Mouse (Mus musculus) MEL (cell line): Measurements from ENCODE around the gene Nfasc. TPM values are rescaled to one million over a fixed set of nuclear protein-coding genes. Genes with fewer than 3 reads are reported as not detected.

Experiments
- DNase-seq: peaks from one replicate; pipeline ENCODE4 v3.0.0; 2011; ENCODE audit warnings: low read depth, low spot score
- H3K27ac ChIP-seq: 2 replicates; pipeline ENCODE4 v1.5.1; 2012; ENCODE audit warnings: low read depth, mild to moderate bottlenecking, control low read depth, low read length, moderate library complexity; ENCODE audit not compliant: control insufficient read depth
- H3K27me3 ChIP-seq, 2 experiments: fragments of 150-350 bp in 1 of 2; sonication (generic) in 1 of 2; 2 replicates each; pipeline ENCODE4 v1.6.1; 2012; ENCODE audit warnings: low read length in 2 of 2, mild to moderate bottlenecking in 2 of 2, improper control_type of control experiment in 1 of 2, moderate library complexity in 1 of 2; ENCODE audit not compliant: insufficient read depth in 2 of 2, control insufficient read depth in 1 of 2
- H3K36me3 ChIP-seq, 2 experiments: 2 replicates each; pipeline ENCODE4 v1.6.1; 2012 to 2014; ENCODE audit warnings: low read length in 2 of 2, improper control_type of control experiment in 1 of 2, inconsistent platforms in 1 of 2, mild to moderate bottlenecking in 1 of 2; ENCODE audit not compliant: insufficient read depth in 2 of 2, control insufficient read depth in 1 of 2
- H3K4me1 ChIP-seq, 2 experiments: fragments of 150-350 bp in 1 of 2; sonication (generic) in 1 of 2; 2 replicates each; pipeline ENCODE4 v1.6.1; 2012; ENCODE audit warnings: low read length in 2 of 2, improper control_type of control experiment in 1 of 2, mild to moderate bottlenecking in 1 of 2; ENCODE audit not compliant: insufficient read depth in 2 of 2, control insufficient read depth in 1 of 2
- H3K4me3 ChIP-seq, 2 experiments: fragments of 150-350 bp in 1 of 2; sonication (generic) in 1 of 2; 2 replicates each; pipeline ENCODE4 v1.5.1; 2012; ENCODE audit warnings: low read depth in 2 of 2, low read length in 2 of 2, mild to moderate bottlenecking in 2 of 2, moderate library complexity in 2 of 2, control low read depth in 1 of 2, improper control_type of control experiment in 1 of 2; ENCODE audit not compliant: control insufficient read depth in 1 of 2, insufficient read depth in 1 of 2
- H3K79me2 ChIP-seq: 2 replicates; pipeline ENCODE4 v1.6.1; 2012; ENCODE audit warnings: mild to moderate bottlenecking, low read length, moderate library complexity; ENCODE audit not compliant: control insufficient read depth, poor library complexity, insufficient read depth
- H3K9ac ChIP-seq: 2 replicates; pipeline ENCODE4 v1.6.1; 2012; ENCODE audit warnings: low read depth, mild to moderate bottlenecking, control low read depth, low read length, moderate library complexity; ENCODE audit not compliant: control insufficient read depth, poor library complexity, severe bottlenecking
- H3K9me3 ChIP-seq: fragments of 150-350 bp; sonication (generic); replicated peaks from 2 replicates; pipeline ENCODE4 v1.6.1; 2012; ENCODE audit warnings: mild to moderate bottlenecking, low read length, improper control_type of control experiment, moderate library complexity; ENCODE audit not compliant: insufficient read depth
- BHLHE40 ChIP-seq: IDR thresholded peaks from 2 replicates; pipeline ENCODE4 v1.6.1; 2012; ENCODE audit warnings: low read depth, mild to moderate bottlenecking, inconsistent platforms, low read length, improper control_type of control experiment, borderline replicate concordance
- CTCF ChIP-seq, 3 experiments: IDR thresholded peaks in 2 of 3; conservative IDR thresholded peaks in 1 of 3; 2 replicates each; pipeline ENCODE4 v1.5.1; 2011 to 2012; ENCODE audit warnings: low read length in 3 of 3, low read depth in 2 of 3, mild to moderate bottlenecking in 2 of 3, improper control_type of control experiment in 1 of 3, inconsistent platforms in 1 of 3, mixed read lengths in 1 of 3, moderate library complexity in 1 of 3; ENCODE audit not compliant: control insufficient read depth in 1 of 3, insufficient read depth in 1 of 3, poor library complexity in 1 of 3, severe bottlenecking in 1 of 3
- E2F4 ChIP-seq: IDR thresholded peaks from 2 replicates; pipeline ENCODE4 v1.6.1; 2011; ENCODE audit warnings: low read depth, low read length, improper control_type of control experiment, borderline replicate concordance
- ELF1 ChIP-seq: IDR thresholded peaks from 2 replicates; pipeline ENCODE4 v1.6.1; 2014; ENCODE audit warnings: low read depth, mild to moderate bottlenecking, inconsistent platforms, low read length, improper control_type of control experiment, moderate library complexity
- EP300 ChIP-seq, 2 experiments: IDR thresholded peaks; 2 replicates each; pipeline ENCODE4 v1.6.1; 2011; ENCODE audit warnings: improper control_type of control experiment in 2 of 2, low read length in 2 of 2, low read depth in 1 of 2, mild to moderate bottlenecking in 1 of 2
- ETS1 ChIP-seq: IDR thresholded peaks from 2 replicates; pipeline ENCODE4 v1.6.1; 2012; ENCODE audit warnings: low read depth, mild to moderate bottlenecking, inconsistent platforms, low read length, improper control_type of control experiment, moderate library complexity
- GABPA ChIP-seq: IDR thresholded peaks from 2 replicates; pipeline ENCODE4 v1.6.1; 2012; ENCODE audit warnings: low read depth, mild to moderate bottlenecking, inconsistent platforms, low read length, improper control_type of control experiment, moderate library complexity
- GATA1 ChIP-seq: IDR thresholded peaks from 2 replicates; pipeline ENCODE4 v1.6.1; 2011; ENCODE audit warnings: low read depth, low read length, improper control_type of control experiment
- MAFK ChIP-seq: IDR thresholded peaks from 2 replicates; pipeline ENCODE4 v1.6.1; 2011; ENCODE audit warnings: low read depth, mild to moderate bottlenecking, low read length, improper control_type of control experiment, borderline replicate concordance
- MAX ChIP-seq: IDR thresholded peaks from 2 replicates; pipeline ENCODE4 v1.6.1; 2011; ENCODE audit warnings: low read length, improper control_type of control experiment
- MAZ ChIP-seq: IDR thresholded peaks from 2 replicates; pipeline ENCODE4 v1.6.1; 2012; ENCODE audit warnings: low read depth, mild to moderate bottlenecking, inconsistent platforms, low read length, improper control_type of control experiment
- MXI1 ChIP-seq: IDR thresholded peaks from 2 replicates; pipeline ENCODE4 v1.6.1; 2011; ENCODE audit warnings: mild to moderate bottlenecking, low read depth, low read length, improper control_type of control experiment
- MYB ChIP-seq: IDR thresholded peaks from 2 replicates; pipeline ENCODE4 v1.6.1; 2011; ENCODE audit warnings: mild to moderate bottlenecking, low read depth, low read length, improper control_type of control experiment
- MYC ChIP-seq: IDR thresholded peaks from 2 replicates; pipeline ENCODE4 v1.6.1; 2011; ENCODE audit warnings: low read depth, mild to moderate bottlenecking, low read length, improper control_type of control experiment, moderate library complexity
- NELFE ChIP-seq: IDR thresholded peaks from 2 replicates; pipeline ENCODE4 v1.6.1; 2011; ENCODE audit warnings: low read depth, low read length, improper control_type of control experiment
- NRF1 ChIP-seq: IDR thresholded peaks from 2 replicates; pipeline ENCODE4 v1.6.1; 2014; ENCODE audit warnings: low read depth, mild to moderate bottlenecking, inconsistent platforms, low read length, improper control_type of control experiment, moderate library complexity; ENCODE audit not compliant: poor library complexity, insufficient read depth, severe bottlenecking
- POLR2A ChIP-seq, 2 experiments: IDR thresholded peaks; 2 replicates each; pipeline ENCODE4 v1.6.1; 2011 to 2012; ENCODE audit warnings: low read length in 2 of 2, mild to moderate bottlenecking in 2 of 2, control low read depth in 1 of 2, improper control_type of control experiment in 1 of 2, low read depth in 1 of 2, moderate library complexity in 1 of 2; ENCODE audit not compliant: control insufficient read depth in 1 of 2, insufficient read depth in 1 of 2, poor library complexity in 1 of 2
- RAD21 ChIP-seq: IDR thresholded peaks from 2 replicates; pipeline ENCODE4 v1.6.1; 2011; ENCODE audit warnings: mild to moderate bottlenecking, low read depth, low read length, improper control_type of control experiment
- RCOR1 ChIP-seq: IDR thresholded peaks from 2 replicates; pipeline ENCODE4 v1.6.1; 2012; ENCODE audit warnings: low read depth, mild to moderate bottlenecking, inconsistent platforms, low read length, improper control_type of control experiment
- SIN3A ChIP-seq: IDR thresholded peaks from 2 replicates; pipeline ENCODE4 v1.6.1; 2012; ENCODE audit warnings: low read length, improper control_type of control experiment, inconsistent platforms
- SMC3 ChIP-seq: IDR thresholded peaks from 2 replicates; pipeline ENCODE4 v1.6.1; 2011; ENCODE audit warnings: low read depth, low read length, improper control_type of control experiment
- TAL1 ChIP-seq: IDR thresholded peaks from 2 replicates; pipeline ENCODE4 v1.6.1; 2012; ENCODE audit warnings: mild to moderate bottlenecking, inconsistent platforms, low read length, moderate library complexity, mixed read lengths
- TCF12 ChIP-seq: IDR thresholded peaks from 2 replicates; pipeline ENCODE4 v1.6.1; 2014; ENCODE audit warnings: low read depth, mild to moderate bottlenecking, inconsistent platforms, low read length, improper control_type of control experiment, moderate library complexity
- USF1 ChIP-seq: IDR thresholded peaks from 2 replicates; pipeline ENCODE4 v1.6.1; 2014; ENCODE audit warnings: low read depth, mild to moderate bottlenecking, inconsistent platforms, low read length, improper control_type of control experiment, moderate library complexity
- USF2 ChIP-seq, 2 experiments: IDR thresholded peaks; 2 replicates each; pipeline ENCODE4 v1.6.1; 2011 to 2012; ENCODE audit warnings: improper control_type of control experiment in 2 of 2, low read length in 2 of 2, borderline replicate concordance in 1 of 2, inconsistent platforms in 1 of 2, low read depth in 1 of 2, mild to moderate bottlenecking in 1 of 2; ENCODE audit not compliant: insufficient read depth in 1 of 2
- ZKSCAN1 ChIP-seq: IDR thresholded peaks from 2 replicates; pipeline ENCODE4 v1.6.1; 2012; ENCODE audit warnings: low read depth, mild to moderate bottlenecking, inconsistent platforms, low read length, improper control_type of control experiment, moderate library complexity
- ZMIZ1 ChIP-seq: IDR thresholded peaks from 2 replicates; pipeline ENCODE4 v1.6.1; 2012; ENCODE audit warnings: low read depth, mild to moderate bottlenecking, inconsistent platforms, low read length, improper control_type of control experiment, moderate library complexity
- ZNF384 ChIP-seq: IDR thresholded peaks from 2 replicates; pipeline ENCODE4 v1.6.1; 2012; ENCODE audit warnings: low read depth, mild to moderate bottlenecking, inconsistent platforms, low read length, improper control_type of control experiment
- polyA plus RNA-seq, 2 experiments: library from polyadenylated mRNA; stranded (reverse) in 1 of 2; unstranded in 1 of 2; fragments of >175 nt in 1 of 2; fragments of >200 nt in 1 of 2; gene quantifications; 2 replicates each; pipeline versions ENCODE4 v1.2.1 to v1.2.4; 2012; ENCODE audit warnings: low replicate concordance in 2 of 2, low read depth in 1 of 2; ENCODE audit not compliant: insufficient read length in 2 of 2, insufficient read depth in 1 of 2, missing spikeins in 1 of 2
- total RNA-seq: library from RNA; depleted of rRNA; stranded (reverse); fragments of 300-350 nt; gene quantifications from 2 replicates; pipeline ENCODE4 v1.2.3, GENCODE M21; 2012

Nfasc gene
- total and polyA plus RNA-seq, 3 experiments = not detected

- Histone ChIP-seq H3K9ac (no peak overlapping the region), H3K27me3 (no peaks in the 10 kb centered on the region), H3K9me3 (no peaks in the 10 kb centered on the region), H3K4me3 (no peak overlapping the region), H3K36me3 (no peaks in the 10 kb centered on the region), H3K4me1 (no peaks in the 10 kb centered on the region), H3K27ac (no peak overlapping the region), H3K79me2 (no peaks in the 10 kb centered on the region)
- TF ChIP-seq ZNF384 = no peak
- TF ChIP-seq GATA1 = no peak
- TF ChIP-seq MXI1 = no peak
- no peak for TF ChIP-seq BHLHE40
- no peak for TF ChIP-seq MAZ
- TF ChIP-seq SIN3A = no peak
- TF ChIP-seq GABPA = no peak
- no peak for TF ChIP-seq USF1
- TF ChIP-seq MYC = no peak
- TF ChIP-seq ETS1 = no peak
- TF ChIP-seq USF2 (IDR thresholded peaks at IDR 0.05; ENCODE audit: borderline replicate concordance in 1 of 2, insufficient read depth in 1 of 2, low read depth in 1 of 2, low read length in 2 of 2) = no peak
- no peak for TF ChIP-seq NELFE
- no peak for TF ChIP-seq CTCF (IDR thresholded peaks at IDR 0.05 in 2 of 3, conservative IDR thresholded peaks at IDR 0.05 in 1 of 3; ENCODE audit: control insufficient read depth in 1 of 3, insufficient read depth in 1 of 3, low read depth in 2 of 3, low read length in 3 of 3, poor library complexity in 1 of 3, severe bottlenecking in 1 of 3)
- no peak for TF ChIP-seq E2F4
- no peak for TF ChIP-seq MYB
- no peak for TF ChIP-seq MAFK
- TF ChIP-seq EP300 (IDR thresholded peaks at IDR 0.05; ENCODE audit: low read depth in 1 of 2, low read length in 2 of 2) = no peak
- no peak for DNase-seq
Observed at GRCm38 (mm10) chr1:132721266-132721665, 20.3 kb downstream of the Nfasc start.

DNA sequence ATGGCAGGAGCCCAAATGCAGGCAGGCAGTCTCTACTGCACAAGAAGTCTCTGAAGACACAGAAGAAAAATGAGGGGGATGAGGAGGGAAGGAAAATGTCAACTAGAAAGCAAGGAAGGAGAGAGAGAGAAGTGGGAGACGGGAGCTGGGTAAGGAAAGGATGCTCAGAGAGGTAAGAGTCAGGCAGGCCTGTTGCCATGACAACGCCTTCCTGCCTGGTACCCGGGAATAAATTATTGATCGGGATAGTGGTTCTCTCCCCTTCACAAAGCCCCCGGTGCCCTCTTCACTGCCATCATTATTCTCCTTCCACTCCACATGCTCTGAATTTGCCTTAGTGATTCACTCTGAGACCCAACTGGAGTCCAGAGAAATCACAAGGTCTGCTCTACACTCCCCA, 23.4 kb downstream of the Nfasc start:
- Histone ChIP-seq H3K36me3 (no peaks in the 10 kb centered on the region), H3K9me3 (no peaks in the 10 kb centered on the region)
- TF ChIP-seq ZNF384 (no peak), ELF1 (no peak), MAX (no peak), MYB (no peak), NELFE (no peak), SIN3A (no peak), E2F4 (no peak), RCOR1 (no peak), TAL1 (no peak), USF2 (IDR thresholded peaks at IDR 0.05; ENCODE audit: borderline replicate concordance in 1 of 2, insufficient read depth in 1 of 2, low read depth in 1 of 2, low read length in 2 of 2) (no peak), NRF1 (no peak), GABPA (no peak), ETS1 (no peak), ZMIZ1 (no peak), MAFK (no peak), ZKSCAN1 (no peak), TCF12 (no peak), RAD21 (no peak), POLR2A (IDR thresholded peaks at IDR 0.05; ENCODE audit: control insufficient read depth in 1 of 2, insufficient read depth in 1 of 2, low read depth in 1 of 2, low read length in 2 of 2, poor library complexity in 1 of 2) (no peak), SMC3 (no peak)

More for the DNA sequence above, 23.4 kb downstream of the Nfasc start:
- DNase-seq = no peak
- Histone ChIP-seq H3K27me3 (no peaks in the 10 kb centered on the region), H3K79me2 (no peaks in the 10 kb centered on the region), H3K27ac (no peak overlapping the region), H3K4me3 (no peak overlapping the region), H3K9ac (no peak overlapping the region), H3K4me1 (no peaks in the 10 kb centered on the region)
